Mouse (Mus musculus): ENCODE results near the gene Rdh14. TPM values are rescaled to one million over a fixed set of nuclear protein-coding genes. Genes with fewer than 3 reads are reported as not detected.

The Rdh14 gene
- polyA plus RNA-seq (2015; fragmentation: Nextera tagmentation; extraction: Ambion mirVana), result 51.5 and 61.0 TPM in 2 replicates

DNA sequence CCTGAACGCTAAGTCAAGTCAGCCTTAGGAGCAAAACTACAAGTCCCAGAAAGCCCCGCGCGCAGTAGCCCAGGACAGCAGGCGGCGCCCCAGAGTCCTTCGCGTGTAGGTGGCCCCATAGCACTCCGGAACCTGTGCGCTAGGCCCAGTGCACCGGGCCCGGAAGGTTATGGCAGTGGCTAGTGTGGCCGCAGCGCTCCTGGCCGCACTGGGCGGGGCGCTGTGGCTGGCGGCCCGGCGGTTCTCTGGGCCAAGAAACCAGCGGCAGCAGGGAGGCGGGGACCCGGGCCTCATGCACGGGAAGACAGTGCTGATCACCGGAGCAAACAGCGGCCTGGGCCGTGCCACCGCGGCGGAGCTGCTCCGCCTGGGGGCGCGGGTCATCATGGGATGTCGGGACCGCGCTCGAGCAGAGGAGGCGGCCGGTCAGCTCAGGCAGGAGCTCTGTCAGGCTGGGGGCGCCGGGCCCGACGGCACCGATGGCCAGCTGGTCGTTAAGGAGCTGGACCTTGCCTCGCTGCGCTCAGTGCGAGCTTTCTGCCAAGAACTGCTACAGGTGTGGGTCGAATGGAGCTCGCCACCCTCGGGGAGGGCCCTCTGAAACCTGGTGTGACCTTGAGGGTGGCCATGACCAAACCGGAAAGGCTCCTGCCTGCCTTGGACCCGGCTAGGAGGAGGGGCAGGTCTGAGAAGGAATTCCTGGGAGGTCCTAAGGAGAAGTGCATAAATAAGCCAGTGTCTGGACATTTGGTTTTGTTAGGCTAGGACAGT is at the start of gene Rdh14:
Gene Rdh14, plus strand, starts transcription at position 102 of the 771 bp plus-strand sequence.
- H3K4me1 ChIP-seq, result peaks cover 19% of the 10 kb centered on the region
- peak within 1 kb of the TSS; percentile 83 for H3K4me3 ChIP-seq
- WGBS, result under 1% methylated on average over 53 of the region's 53 CpGs
- peak; percentile 95 for ATAC-seq (ENCODE audit: extremely low read depth, insufficient number of reproducible peaks, low FRiP score, low TSS enrichment)
- no peaks in the 10 kb centered on the region for H3K9me3 ChIP-seq
- H3K27ac ChIP-seq (replicated peaks), result peak within 1 kb of the TSS; percentile 97
- peak within 1 kb of the TSS; percentile 91 for H3K9ac ChIP-seq
- H3K36me3 ChIP-seq, result peaks cover 11% of the 10 kb centered on the region
- peak within 1 kb of the TSS; percentile 70 for H3K4me2 ChIP-seq
- H3K27me3 ChIP-seq (replicated peaks), result no peaks in the 10 kb centered on the region

DNA sequence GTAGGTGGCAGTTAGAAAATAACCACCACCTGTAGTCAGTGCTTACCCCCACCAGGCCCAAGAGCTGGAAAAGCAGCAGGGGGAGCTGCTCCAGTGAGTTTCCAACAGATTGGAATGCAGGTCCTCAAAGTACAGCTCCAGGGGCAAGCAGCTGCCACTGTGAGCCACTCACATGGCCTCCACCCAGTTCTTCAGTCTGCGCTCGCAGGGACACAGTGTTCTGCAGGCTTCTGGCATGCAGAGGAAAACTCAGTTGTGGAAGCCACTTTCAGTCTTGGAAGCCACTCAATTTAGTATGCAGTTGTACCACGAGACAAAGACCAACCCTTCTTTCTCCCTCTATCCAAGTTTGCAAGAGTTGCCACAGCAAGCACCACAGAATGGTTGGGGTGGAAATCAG is 39.9 kb upstream of the Rdh14 start:
- no peak for ATAC-seq (ENCODE audit: extremely low read depth, insufficient number of reproducible peaks, low FRiP score, low TSS enrichment)
- 50% methylated on average over 3 of the region's 3 CpGs for WGBS

DNA sequence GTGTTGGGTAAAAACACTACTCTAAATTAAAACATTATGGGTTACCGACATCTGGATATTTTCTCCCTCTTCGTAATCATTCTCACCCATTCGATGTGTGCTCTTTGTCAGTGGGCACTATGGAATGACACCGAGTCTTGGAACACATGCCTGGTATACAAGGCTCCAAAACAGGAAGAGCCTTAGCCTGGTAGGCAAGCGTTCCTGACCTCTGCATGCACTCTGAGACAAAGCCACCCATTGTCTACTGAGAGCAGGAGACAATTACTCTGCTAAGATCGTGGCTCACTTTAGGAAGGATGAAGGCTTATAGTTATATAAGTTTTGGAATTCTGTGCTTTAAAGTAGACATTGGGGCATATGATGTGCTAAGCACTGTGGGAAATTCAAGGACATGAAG is 32.8 kb upstream of the Rdh14 start:
- no peaks in the 10 kb centered on the region for H3K4me1 ChIP-seq
- no peak overlapping the region for H3K27ac ChIP-seq (replicated peaks)
- H3K4me3 ChIP-seq, result no peak overlapping the region
- H3K9ac ChIP-seq, result no peak overlapping the region
- no peaks in the 10 kb centered on the region for H3K36me3 ChIP-seq
- no peaks in the 10 kb centered on the region for H3K9me3 ChIP-seq
- H3K4me2 ChIP-seq, result no peak overlapping the region
- no peak for ATAC-seq (ENCODE audit: extremely low read depth, insufficient number of reproducible peaks, low FRiP score, low TSS enrichment)
- no peaks in the 10 kb centered on the region for H3K27me3 ChIP-seq (replicated peaks)
- 60% methylated on average over 6 of the region's 6 CpGs for WGBS

More for the DNA sequence above, 39.9 kb upstream of the Rdh14 start:
- Histone ChIP-seq H3K9me3 (no peaks in the 10 kb centered on the region), H3K36me3 (no peaks in the 10 kb centered on the region), H3K9ac (no peak overlapping the region), H3K27me3 (replicated peaks) (no peaks in the 10 kb centered on the region), H3K4me3 (no peak overlapping the region), H3K27ac (replicated peaks) (no peak overlapping the region), H3K4me2 (no peak overlapping the region), H3K4me1 (no peaks in the 10 kb centered on the region)

GRCm38 (mm10) chr12:10369673-10370072 is 20.9 kb upstream of the Rdh14 start, which contains the start of gene Nt5c1b:
TSS of gene Nt5c1b (plus strand) at chr12:10369973.
- Histone ChIP-seq H3K4me1 (no peaks in the 10 kb centered on the region), H3K27me3 (replicated peaks) (no peaks in the 10 kb centered on the region), H3K27ac (replicated peaks) (no peak within 1 kb of the TSS), H3K9me3 (no peaks in the 10 kb centered on the region), H3K4me3 (no peak within 1 kb of the TSS), H3K36me3 (no peaks in the 10 kb centered on the region), H3K9ac (no peak within 1 kb of the TSS), H3K4me2 (no peak within 1 kb of the TSS)
- ATAC-seq (ENCODE audit: extremely low read depth, insufficient number of reproducible peaks, low FRiP score, low TSS enrichment), result no peak
- 69% methylated on average over 3 of the region's 3 CpGs for WGBS

GRCm38 (mm10) chr12:10400788-10401187 is 10.2 kb downstream of the Rdh14 start:
- no peaks in the 10 kb centered on the region for H3K27me3 ChIP-seq (replicated peaks)
- no peaks in the 10 kb centered on the region for H3K9me3 ChIP-seq
- H3K4me3 ChIP-seq, result no peak overlapping the region
- no peaks in the 10 kb centered on the region for H3K4me1 ChIP-seq
- 78% methylated on average over 1 of the region's 1 CpGs for WGBS
- H3K9ac ChIP-seq, result no peak overlapping the region
- H3K4me2 ChIP-seq, result no peak overlapping the region
- no peak overlapping the region for H3K27ac ChIP-seq (replicated peaks)
- H3K36me3 ChIP-seq, result 0 out of 2 replicates have a peak, but pooled peaks cover 6% of the 10 kb centered on the region
- ATAC-seq (ENCODE audit: extremely low read depth, insufficient number of reproducible peaks, low FRiP score, low TSS enrichment), result no peak

GRCm38 (mm10) chr12:10402421-10403115 is 12.0 kb downstream of the Rdh14 start:
- H3K4me3 ChIP-seq, result no peak overlapping the region
- H3K27ac ChIP-seq (replicated peaks), result no peak overlapping the region
- no peak overlapping the region for H3K9ac ChIP-seq
- H3K4me1 ChIP-seq, result no peaks in the 10 kb centered on the region
- H3K9me3 ChIP-seq, result no peaks in the 10 kb centered on the region
- WGBS, result 54% methylated on average over 9 of the region's 9 CpGs
- no peaks in the 10 kb centered on the region for H3K27me3 ChIP-seq (replicated peaks)
- no peak overlapping the region for H3K4me2 ChIP-seq
- no peaks in the 10 kb centered on the region for H3K36me3 ChIP-seq
- no peak for ATAC-seq (ENCODE audit: extremely low read depth, insufficient number of reproducible peaks, low FRiP score, low TSS enrichment)

GRCm38 (mm10) chr12:10410511-10411179 is 20.1 kb downstream of the Rdh14 start:
- H3K4me2 ChIP-seq, result no peak overlapping the region
- H3K4me1 ChIP-seq, result peaks cover 8% of the 10 kb centered on the region
- H3K27ac ChIP-seq (replicated peaks), result no peak overlapping the region
- no peaks in the 10 kb centered on the region for H3K9me3 ChIP-seq
- WGBS, result 75% methylated on average over 3 of the region's 3 CpGs
- H3K27me3 ChIP-seq (replicated peaks), result no peaks in the 10 kb centered on the region
- no peak overlapping the region for H3K9ac ChIP-seq
- no peaks in the 10 kb centered on the region for H3K36me3 ChIP-seq
- ATAC-seq (ENCODE audit: extremely low read depth, insufficient number of reproducible peaks, low FRiP score, low TSS enrichment), result no peak
- H3K4me3 ChIP-seq, result no peak overlapping the region

DNA sequence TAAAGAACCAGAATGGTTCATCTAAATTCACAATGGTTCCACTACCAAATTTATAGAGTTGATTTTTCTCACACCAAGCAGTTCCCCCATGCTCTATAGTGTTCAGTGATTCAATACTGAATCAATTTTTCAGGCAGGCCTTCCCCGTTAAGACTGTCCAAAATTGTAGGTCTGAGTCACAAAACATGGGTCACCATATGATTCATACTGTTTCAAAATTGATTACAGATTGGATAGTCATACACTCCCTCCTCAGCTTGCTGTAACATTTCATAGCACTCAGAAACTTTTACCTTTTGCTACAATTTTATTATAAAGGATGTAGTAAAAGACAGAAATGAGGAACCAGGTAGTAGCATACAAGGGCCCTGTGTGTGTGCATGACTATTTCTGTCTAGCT is 20.9 kb downstream of the Rdh14 start:
- Histone ChIP-seq H3K27me3 (replicated peaks) (no peaks in the 10 kb centered on the region), H3K4me3 (no peak overlapping the region), H3K36me3 (no peaks in the 10 kb centered on the region), H3K9ac (no peak overlapping the region), H3K9me3 (no peaks in the 10 kb centered on the region), H3K4me2 (no peak overlapping the region), H3K4me1 (peaks cover 8% of the 10 kb centered on the region), H3K27ac (replicated peaks) (no peak overlapping the region)
- ATAC-seq (ENCODE audit: extremely low read depth, insufficient number of reproducible peaks, low FRiP score, low TSS enrichment), result no peak
- 79% methylated on average over 1 of the region's 1 CpGs for WGBS

DNA sequence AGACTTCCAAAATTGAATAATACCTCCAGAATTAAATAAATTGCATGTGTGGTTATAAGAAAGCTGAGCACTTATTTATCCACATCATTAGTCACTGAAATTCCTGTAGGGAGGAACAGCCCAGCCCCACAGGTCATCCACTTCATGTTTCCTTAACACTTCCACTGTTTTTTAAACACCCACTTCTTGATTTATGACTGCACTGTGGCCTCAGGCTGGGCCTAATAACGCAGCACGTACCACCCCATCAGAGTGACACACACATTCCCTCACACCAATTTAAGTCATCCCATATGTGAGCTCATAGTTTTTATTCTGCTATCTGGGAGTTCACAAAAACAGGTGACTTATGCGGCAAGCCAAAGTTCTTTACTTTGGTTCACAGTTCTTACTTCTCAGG is 31.8 kb downstream of the Rdh14 start:
- 66% methylated on average over 3 of the region's 3 CpGs for WGBS
- H3K9me3 ChIP-seq, result no peaks in the 10 kb centered on the region
- ATAC-seq (ENCODE audit: extremely low read depth, insufficient number of reproducible peaks, low FRiP score, low TSS enrichment), result no peak
- no peak overlapping the region for H3K9ac ChIP-seq
- H3K27ac ChIP-seq (replicated peaks), result no peak overlapping the region
- no peak overlapping the region for H3K4me3 ChIP-seq
- no peaks in the 10 kb centered on the region for H3K36me3 ChIP-seq
- no peak overlapping the region for H3K4me2 ChIP-seq
- no peaks in the 10 kb centered on the region for H3K4me1 ChIP-seq
- no peaks in the 10 kb centered on the region for H3K27me3 ChIP-seq (replicated peaks)

- Histone ChIP-seq H3K9me3 (no peaks in the 10 kb centered on the region), H3K36me3 (no peaks in the 10 kb centered on the region), H3K4me2 (no peak overlapping the region), H3K4me1 (no peaks in the 10 kb centered on the region), H3K27ac (replicated peaks) (no peak overlapping the region), H3K4me3 (no peak overlapping the region), H3K27me3 (replicated peaks) (no peaks in the 10 kb centered on the region), H3K9ac (no peak overlapping the region)
- ATAC-seq (ENCODE audit: extremely low read depth, insufficient number of reproducible peaks, low FRiP score, low TSS enrichment), result no peak
- 64% methylated on average over 9 of the region's 9 CpGs for WGBS
These were observed 35.7 kb downstream of the Rdh14 start for GRCm38 (mm10) chr12:10425982-10426863.

DNA sequence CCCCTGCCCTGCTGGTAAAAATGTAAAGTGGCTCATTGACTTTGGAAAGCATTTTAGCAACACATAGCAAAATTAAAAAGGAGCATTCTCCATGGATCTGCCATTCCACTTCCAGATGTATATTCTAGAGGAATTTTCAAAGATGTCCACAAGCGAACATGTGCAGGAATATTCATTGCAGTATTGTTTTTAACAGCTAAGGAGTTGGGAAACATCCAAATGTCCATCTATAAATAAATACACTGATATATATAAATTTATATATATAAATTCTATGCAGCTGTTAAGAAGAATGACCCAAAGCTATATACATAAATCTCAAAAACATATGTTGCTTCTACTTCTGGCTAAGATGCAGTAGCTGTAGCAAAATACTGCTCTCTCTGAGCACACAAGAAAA is 40.4 kb downstream of the Rdh14 start:
- WGBS, result 71% methylated on average over 1 of the region's 1 CpGs
- ATAC-seq (ENCODE audit: extremely low read depth, insufficient number of reproducible peaks, low FRiP score, low TSS enrichment), result no peak

More for the DNA sequence above, 40.4 kb downstream of the Rdh14 start:
- Histone ChIP-seq H3K4me2 (no peak overlapping the region), H3K27ac (replicated peaks) (no peak overlapping the region), H3K4me1 (no peaks in the 10 kb centered on the region), H3K9me3 (no peaks in the 10 kb centered on the region), H3K27me3 (replicated peaks) (no peaks in the 10 kb centered on the region), H3K9ac (no peak overlapping the region), H3K36me3 (no peaks in the 10 kb centered on the region), H3K4me3 (no peak overlapping the region)

Data from heart, embryonic 13.5 days (tissue).